Mouse (Mus musculus) inflammation-experienced regulatory T-cells (primary cell): ENCODE results near the gene Gimap8. TPM values are rescaled to one million over a fixed set of nuclear protein-coding genes. Genes with fewer than 3 reads are reported as not detected.

ENCODE experiments used
- polyA plus RNA-seq, 2 experiments: library from polyadenylated mRNA; unstranded; fragments of 100-300 nt; shearing (Covaris generic); gene quantifications; one replicate each; pipeline ENCODE4 v1.2.1; 2017

Gimap8 gene
- polyA plus RNA-seq, result 100 to 1,000 TPM; 148 TPM

DNA sequence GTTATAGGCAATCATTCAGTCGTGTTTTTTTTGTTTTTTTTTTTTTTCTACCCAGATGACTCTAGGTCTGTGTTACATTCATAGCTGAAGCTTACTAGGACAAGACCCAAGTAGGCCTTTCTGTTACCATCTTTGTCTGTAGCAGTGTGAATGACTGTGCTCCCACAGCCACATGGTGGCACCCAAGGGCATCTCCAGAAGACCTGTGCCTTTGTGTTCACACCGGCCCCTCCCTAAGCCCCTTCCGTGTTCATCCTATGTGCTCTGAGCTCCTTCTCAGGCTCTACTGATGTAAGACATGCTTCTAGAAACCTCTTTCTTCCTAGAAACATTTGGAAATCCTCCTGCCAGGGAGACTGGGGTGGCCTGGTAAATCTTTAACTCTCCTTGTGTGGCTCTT, at the start of gene Gimap8:
Gene Gimap8, plus strand, starts transcription at position 240 of the 400 bp plus-strand sequence.

DNA sequence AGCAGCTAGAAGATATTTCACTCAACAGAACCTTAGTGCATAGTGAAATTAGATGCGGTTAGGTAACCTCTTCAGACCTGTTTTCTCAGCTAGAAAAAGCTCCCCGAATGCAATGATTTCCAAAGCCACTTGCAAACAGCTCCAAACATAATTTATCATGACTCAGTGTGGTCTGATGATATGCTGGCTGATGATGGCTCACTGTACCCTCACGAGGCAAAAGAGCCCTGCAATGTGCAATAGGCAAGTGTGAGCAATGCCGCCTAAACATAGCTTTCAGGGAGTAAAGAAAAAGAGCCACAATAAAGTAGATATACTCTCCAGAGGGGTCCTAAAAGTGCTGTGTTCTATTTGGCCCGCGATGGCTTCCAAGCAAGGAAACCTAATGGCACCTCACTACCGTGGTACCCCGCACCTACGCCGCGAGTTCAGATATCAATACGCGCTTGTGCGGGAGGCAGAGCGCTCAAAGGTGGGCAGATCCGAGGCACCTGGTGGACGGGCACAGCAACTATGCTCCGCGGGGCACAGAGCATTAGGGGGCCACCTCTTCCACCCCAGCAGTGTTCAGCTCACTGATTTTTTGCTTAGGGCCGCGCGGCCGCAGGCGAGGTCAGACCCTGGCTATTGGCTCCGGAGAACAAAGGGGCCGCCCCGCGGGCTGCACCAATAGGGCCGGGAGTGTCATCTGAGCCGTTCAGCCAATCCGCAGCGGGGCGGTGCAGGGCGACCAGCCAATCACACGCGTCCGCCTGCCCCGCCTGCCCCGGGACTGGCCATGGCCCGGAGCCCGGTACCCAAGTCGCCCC, 45.6 kb upstream of the Gimap8 start, which contains the start of gene Zfp775:
Gene Zfp775, plus strand, starts transcription at position 793 of the 809 bp plus-strand sequence.

DNA sequence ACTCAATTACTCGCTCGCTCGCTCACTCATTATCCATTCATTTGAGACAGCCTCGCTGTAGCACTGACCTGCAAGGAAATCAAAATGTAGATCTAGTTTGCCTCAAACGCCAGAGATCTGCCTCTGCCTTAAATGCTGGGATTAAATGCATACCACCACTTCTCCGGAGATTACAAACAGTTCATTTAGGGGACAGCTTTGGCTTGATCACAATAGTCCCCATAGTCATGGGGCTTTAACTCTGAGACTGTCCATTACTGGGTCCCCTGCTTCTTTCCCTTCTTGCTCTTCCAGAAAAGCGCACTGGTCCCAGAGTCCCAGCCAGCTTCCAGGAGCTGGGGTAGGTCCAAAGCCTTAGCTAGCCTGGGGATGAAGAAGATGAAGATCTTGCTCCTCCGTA, 20.6 kb upstream of the Gimap8 start, which contains the start of gene AI854703:
Gene AI854703, plus strand, starts transcription at position 301 of the 400 bp plus-strand sequence.

DNA sequence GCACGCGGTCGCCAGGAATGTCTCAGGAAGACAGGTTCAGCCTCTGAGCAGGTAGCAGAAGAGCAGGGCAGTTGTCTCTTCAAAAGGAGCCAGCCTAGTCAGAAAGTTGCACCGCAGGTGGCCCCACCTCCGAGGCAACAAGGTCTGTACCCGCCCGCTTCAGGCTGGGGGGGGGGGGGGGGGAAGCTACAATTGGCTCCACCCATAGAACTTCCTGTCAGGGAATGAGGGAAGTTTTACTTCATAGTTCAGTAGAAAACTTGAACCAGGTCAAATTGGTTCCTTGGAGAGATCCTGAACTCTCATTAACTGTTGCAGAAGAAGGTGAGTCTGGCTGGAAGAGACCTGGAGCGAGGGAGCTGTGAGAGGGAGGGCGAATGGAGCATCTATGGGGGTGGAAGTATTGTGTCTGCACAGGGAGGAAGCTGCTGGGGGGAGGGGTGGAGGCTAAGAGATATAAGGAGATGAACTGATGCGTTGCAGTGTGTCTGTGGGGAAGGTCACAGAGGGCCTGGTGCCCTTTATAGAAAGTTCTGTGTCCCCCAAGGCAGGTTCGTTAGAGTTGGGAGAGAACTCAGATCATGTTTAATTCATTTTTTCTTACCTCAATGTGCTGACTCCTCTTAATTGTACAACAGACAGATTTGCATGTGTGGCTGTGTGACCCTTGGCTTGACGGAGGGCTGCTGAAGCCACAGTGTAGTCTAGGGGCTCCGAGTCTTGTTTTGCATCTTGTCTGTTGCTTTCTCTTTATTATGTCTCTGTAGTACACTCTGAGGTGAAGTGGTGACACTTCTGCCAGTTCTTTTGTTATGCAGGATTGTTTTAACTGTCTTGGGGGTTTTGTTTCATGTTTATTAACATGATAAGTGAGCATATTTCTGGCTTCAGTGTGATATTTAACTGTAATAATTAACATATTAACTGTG, 29.2 kb downstream of the Gimap8 start, which contains the start of gene Gimap9:
Gene Gimap9, plus strand, starts transcription at position 199 of the 929 bp plus-strand sequence.

GRCm38 (mm10) chr6:48684319-48684718, 37.3 kb downstream of the Gimap8 start, which contains the start of gene Gimap4:
Gene Gimap4 (plus strand): TSS chr6:48684549.

Other genes starting within 250 kb of the Gimap8 start
- gene Zfp467, start 201.4 kb upstream of the Gimap8 start, polyA plus RNA-seq, result 10 to 100 TPM; 22.3 to 29.7 TPM
- gene Sspo, start 199.0 kb upstream of the Gimap8 start, polyA plus RNA-seq, result 1 to 10 TPM in 1 of 2 experiments, under 1 TPM in 1; 0.74 to 1.2 TPM
- gene Atp6v0e2, start 109.6 kb upstream of the Gimap8 start, polyA plus RNA-seq, result 1 to 10 TPM in 1 of 2 experiments, not detected in 1; 4.7 TPM
- gene Lrrc61, start 92.4 kb upstream of the Gimap8 start, polyA plus RNA-seq, result 10 to 100 TPM; 11.3 to 50.4 TPM
- under 1 TPM in 1 of 2 experiments, not detected in 1; 0.23 TPM for gene Rarres2, start 74.4 kb upstream of the Gimap8 start, polyA plus RNA-seq
- not detected for gene Gm45021, start 57.6 kb upstream of the Gimap8 start, polyA plus RNA-seq
- 1 to 10 TPM; 5.7 to 5.9 TPM for gene Repin1, start 53.4 kb upstream of the Gimap8 start, polyA plus RNA-seq
- gene Gm44965, start 53.3 kb upstream of the Gimap8 start, polyA plus RNA-seq, result not detected
- 1 to 10 TPM; 7.8 to 9.4 TPM for gene Zfp775, start 45.2 kb upstream of the Gimap8 start, polyA plus RNA-seq
- gene AI854703, start 20.5 kb upstream of the Gimap8 start, polyA plus RNA-seq, result 1 to 10 TPM; 3.7 to 4.2 TPM
- gene Gimap9, start 28.9 kb downstream of the Gimap8 start, polyA plus RNA-seq, result 100 to 1,000 TPM; 259 to 273 TPM
- gene Gimap4, start 37.3 kb downstream of the Gimap8 start, polyA plus RNA-seq, result 1,000 to 10,000 TPM; 1,107 to 1,335 TPM
- gene Gimap6, start 61.0 kb downstream of the Gimap8 start, polyA plus RNA-seq, result 100 to 1,000 TPM; 791 to 847 TPM
- 10 to 100 TPM; 17.0 to 31.4 TPM for gene Gm28053, start 71.4 kb downstream of the Gimap8 start, polyA plus RNA-seq
- gene Gimap7, start 71.4 kb downstream of the Gimap8 start, polyA plus RNA-seq, result 100 to 1,000 TPM; 197 to 372 TPM
- 100 to 1,000 TPM; 528 to 608 TPM for gene Gimap1, start 91.8 kb downstream of the Gimap8 start, polyA plus RNA-seq
- gene Gimap5, start 99.0 kb downstream of the Gimap8 start, polyA plus RNA-seq, result 100 to 1,000 TPM; 138 to 215 TPM
- gene Gimap3, start 123.6 kb downstream of the Gimap8 start, polyA plus RNA-seq, result 1,000 to 10,000 TPM; 1,428 to 1,859 TPM
- 1 to 10 TPM; 4.1 to 6.9 TPM for gene Tmem176a, start 193.7 kb downstream of the Gimap8 start, polyA plus RNA-seq
- gene Tmem176b, start 194.3 kb downstream of the Gimap8 start, polyA plus RNA-seq, result 10 to 100 TPM in 1 of 2 experiments, 1 to 10 TPM in 1; 6.2 to 14.1 TPM
- gene Aoc1, start 225.7 kb downstream of the Gimap8 start, polyA plus RNA-seq, result 1 to 10 TPM in 1 of 2 experiments, under 1 TPM in 1; 0.16 to 3.0 TPM